Mouse (Mus musculus): ENCODE data around the gene Nt5c3. TPM values are rescaled to one million over a fixed set of nuclear protein-coding genes. Genes with fewer than 3 reads are reported as not detected.
"Not testable (repeated sequence)": the region's sequence is repeated elsewhere in the genome, so short reads cannot be mapped to it uniquely, and the experiment has no call there.

Nt5c3 gene
- total RNA-seq, 2 experiments from 2014 or later = 77.4 to 91.0 TPM

DNA sequence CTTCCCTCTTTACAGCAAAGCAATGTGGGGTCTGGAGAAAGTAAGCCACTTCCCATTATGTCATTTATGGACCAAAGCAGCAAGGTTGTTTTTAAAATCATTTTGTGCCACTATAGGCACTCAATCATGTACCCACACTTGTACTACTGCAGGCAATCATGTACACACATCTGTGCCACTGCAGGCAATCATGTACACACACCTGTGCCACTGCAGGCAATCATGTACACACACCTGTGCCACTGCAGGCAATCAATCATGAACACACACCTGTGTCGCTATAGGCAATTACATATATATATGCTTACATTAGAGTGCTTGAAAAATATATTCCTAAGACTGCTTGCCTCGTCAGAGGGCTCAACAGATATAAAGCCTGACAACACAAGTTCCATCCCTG, 18.8 kb downstream of the Nt5c3 start:
- DNase-seq = no peak

DNA sequence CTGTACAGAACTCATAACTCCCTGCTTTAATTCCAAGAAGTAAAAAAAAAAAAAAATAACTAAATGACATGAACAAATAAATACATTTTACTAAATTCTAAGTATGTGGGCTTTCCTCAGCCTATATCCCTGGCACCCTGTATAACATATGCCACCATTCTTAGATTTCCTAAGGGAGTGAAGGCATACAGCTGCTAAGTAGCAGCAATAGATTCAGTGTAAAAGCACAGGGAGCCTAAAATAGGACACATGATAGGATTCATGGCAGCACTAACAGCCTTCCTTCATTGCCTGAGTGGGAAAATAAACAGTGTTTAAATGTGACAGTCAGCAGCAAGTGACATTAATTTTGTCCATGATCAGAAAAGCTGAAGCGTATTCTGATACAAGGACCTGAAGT, 19.4 kb downstream of the Nt5c3 start:
- DNase-seq = no peak

DNA sequence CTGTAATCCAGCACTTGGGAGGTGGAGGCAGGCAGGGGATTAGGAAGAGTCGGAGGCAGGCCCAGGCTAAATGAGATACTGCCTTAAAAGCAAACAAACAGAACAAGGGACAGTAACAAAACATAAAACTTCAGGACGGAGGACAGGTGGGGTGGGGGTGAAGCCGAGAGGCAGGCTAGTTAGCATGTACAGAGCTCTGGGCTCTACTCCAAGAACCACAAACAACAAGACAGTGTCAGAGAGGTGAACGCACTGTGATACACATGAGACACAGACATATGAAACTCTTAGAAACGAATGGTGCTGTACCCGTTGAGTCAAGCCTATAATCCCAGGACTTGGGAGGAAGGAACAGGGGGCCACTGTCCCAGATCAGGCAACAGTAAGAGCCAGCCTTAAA, 19.9 kb downstream of the Nt5c3 start:
- DNase-seq = no peak

DNA sequence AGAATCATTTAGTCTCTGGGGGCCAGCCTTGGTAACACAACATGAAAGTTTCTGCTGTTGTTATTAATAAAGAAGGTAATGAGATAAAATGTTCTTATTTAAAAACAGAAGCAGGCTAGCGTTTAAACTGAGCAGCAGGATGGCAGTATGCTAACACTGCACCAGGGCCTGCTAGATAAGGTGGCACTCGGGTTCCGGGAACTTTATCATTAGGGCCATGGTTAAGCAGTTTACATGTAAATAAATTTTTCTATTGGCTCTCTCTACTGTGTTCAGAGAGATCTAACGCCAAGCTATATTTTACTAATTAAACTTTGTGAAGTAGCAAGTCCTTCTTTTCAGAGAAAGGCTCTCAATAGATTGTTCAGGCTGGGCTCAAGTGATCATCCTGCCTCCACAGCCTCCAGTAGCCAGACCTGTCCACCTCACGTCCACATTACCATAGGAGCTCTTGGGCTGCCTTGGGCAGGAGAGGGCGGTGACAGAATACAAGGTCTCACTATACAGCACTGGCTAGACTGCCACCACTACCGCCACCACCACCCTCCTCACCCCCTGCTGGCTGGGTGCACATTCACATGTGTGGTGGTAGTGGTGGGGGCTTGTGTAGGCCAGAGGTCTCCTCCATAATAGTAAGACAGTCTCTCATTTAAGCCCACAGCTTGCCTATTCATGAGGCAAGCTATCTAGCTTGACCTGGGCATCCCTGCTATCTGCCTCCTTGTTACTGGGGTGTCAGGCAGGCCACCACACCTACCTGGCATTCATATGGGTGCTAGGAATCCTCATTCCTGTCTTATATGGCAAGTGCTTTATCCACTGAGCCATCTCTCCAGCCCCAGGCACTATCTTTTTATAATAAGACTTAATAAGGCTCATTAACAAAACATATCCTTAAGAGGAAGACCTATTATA, 20.9 kb downstream of the Nt5c3 start:
- DNase-seq = no peak

DNA sequence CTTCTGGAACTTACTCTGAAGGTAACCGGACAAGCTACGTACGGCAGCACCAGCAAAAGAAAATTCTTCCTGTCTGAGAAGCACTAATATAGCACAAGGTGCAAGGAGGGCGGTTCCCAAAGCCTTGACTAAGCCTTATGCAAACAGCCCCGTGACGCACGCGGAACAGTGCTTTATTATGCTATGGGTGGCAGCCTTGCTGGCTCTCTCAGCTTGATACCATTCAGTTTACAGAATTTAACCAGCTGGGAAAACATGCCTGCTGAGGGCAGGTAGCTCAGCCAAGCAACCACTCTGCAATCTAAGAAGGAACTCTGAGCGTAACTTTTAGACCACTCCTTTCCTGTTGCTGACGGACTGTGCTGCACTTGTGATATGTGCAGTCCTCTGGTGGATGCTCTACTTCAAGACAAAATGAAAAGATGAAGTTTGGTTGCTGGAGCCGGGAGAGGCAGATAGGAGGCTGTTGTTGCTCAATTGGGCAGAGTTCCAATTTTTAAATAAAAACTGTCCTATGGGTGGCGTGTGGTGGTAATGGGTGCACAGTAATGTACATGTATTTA, 21.8 kb downstream of the Nt5c3 start:
- peak; percentile 85 for DNase-seq

DNA sequence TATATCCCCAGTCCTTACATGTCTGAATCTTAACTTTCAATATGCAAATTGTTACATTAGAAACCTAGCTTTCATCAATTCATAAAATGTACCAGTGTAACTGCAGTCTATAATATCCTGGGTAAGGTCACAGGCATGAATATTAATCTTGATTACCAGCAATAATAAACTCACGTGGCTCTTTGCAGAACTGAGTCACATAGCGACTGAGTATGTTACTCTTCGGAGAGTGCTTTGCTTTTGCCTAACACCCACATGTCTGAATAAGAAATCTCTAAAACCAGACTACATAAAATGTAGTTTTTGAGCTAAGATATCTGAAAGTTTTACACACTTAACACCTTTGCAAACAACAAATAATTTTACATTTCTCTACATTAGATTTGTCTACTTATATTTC, 22.4 kb downstream of the Nt5c3 start:
- no peak for DNase-seq

DNA sequence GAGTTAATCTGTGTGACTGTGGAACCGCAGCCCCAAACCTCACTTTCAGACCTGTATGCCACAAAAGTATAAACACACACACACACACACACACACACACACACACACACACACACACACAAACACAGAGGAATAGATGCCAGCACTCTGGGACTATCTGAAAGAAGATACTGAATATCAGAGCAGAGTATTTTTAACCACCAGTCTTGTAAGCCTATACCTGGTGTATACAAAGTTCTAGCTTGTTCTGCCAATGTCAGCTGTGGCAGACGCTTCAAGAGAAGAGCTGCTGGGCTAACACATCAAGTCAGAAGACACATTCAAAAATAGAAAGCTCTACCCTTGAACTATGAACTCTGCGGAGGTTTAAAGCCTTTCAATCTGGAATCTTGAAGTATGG, 24.1 kb downstream of the Nt5c3 start:
- DNase-seq = peak; percentile 58 to 63

DNA sequence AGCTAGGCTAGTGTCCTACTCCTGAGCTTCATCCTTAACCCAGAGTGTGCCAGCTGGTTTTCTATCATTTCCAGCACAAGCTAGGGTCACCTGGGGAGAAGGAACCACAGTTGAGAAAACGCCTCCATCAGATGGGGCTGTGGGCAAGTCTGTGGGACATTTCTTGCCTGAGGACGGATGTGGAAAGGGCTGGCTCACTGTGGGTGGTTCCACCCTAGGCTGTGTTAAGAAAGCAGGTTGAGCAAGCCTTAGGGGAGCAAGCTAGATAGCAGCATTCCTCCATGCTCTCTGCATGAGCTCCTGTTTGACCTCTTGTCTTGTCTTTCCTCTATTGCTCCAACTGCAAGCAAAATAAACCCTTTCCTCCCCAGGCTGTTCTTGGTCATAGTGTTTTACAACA, 33.0 kb downstream of the Nt5c3 start:
- no peak for DNase-seq

DNA sequence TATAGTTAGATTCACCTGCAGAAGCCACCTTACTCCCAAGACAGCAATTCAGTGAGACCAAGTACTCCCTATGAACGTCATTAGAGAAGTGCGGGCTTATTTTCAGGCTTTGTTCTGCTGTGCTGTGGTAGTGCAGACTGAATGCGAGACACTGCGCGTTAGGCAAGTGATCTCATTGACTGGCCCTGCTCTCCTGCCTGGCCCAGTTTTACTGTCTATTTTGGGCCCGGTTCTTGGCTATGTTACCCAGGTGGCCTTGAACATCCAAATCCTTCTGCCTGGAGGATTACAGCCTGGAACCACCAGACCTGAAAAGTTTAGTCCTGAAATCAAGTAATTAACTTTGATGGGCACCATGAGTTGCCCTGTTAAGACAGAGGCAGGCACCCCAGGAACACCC, 35.2 kb downstream of the Nt5c3 start:
- DNase-seq = peak; percentile 49 to 55

DNA sequence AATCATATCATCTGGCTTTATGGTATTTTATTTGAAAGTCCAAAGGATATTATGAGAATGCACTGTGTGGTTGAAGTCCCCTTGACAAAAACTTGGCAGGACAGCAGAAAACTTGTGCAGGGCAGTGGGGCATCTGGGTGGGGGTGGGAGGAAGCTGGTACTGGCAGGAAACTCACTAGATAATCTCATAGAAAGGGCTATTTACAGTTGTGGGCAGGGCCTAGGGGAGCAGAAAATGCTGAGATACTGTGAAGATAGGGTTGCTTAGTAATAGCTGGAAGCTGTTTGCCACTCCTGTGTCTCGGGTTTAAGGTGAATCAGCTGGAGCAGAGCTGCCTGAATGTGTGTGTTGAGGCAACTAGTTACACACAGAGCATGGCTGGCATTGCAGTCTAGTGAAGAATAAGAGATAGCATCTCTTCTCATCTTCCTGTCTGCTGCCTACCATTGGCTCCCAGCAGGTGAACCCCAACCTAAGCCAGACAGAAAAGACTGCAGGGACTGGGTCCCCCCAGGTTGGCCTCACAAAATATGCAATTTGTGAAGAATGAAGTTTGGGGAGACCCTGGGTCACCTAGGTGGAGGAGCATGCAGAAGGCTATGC, 44.3 kb downstream of the Nt5c3 start:
- no peak for DNase-seq

DNA sequence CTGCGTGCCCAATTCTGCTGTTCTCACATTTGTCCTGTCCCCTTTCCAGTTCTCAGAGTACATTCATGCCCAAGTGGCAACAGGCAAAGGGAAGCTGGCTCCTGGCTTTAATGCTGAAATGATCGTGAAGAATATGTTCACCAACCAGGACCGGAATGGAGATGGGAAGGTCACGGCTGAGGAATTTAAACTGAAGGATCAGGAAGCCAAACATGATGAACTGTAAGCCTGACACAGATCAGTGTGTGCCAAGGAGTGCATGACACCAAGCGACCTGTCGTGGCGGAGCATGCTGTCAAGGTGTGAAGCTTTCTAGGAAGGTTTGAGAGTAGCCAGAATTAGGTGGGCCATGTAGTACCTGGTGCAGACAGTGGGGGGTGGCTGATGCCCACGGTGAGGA, 45.7 kb downstream of the Nt5c3 start:
- DNase-seq = no peak

DNA sequence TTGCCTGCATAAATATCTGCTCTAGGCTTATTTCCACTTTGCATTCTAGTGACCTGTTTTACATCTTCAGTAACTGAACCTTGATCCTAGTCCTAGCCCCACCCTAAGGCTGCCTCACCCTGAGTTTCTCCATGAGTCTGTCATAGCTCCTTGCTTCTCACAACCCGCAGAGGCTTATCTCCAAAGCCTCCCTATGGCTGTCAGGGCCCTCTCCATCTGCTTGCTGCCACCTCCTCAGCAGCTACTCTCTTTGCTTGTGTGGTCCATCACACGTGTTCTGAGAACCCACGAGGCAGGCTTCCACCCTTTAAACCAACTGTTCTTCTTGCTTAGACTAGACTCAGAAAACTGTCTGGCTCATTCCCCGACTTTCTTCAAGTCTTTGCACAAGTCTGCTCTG, 46.9 kb downstream of the Nt5c3 start:
- no peak for DNase-seq

DNA sequence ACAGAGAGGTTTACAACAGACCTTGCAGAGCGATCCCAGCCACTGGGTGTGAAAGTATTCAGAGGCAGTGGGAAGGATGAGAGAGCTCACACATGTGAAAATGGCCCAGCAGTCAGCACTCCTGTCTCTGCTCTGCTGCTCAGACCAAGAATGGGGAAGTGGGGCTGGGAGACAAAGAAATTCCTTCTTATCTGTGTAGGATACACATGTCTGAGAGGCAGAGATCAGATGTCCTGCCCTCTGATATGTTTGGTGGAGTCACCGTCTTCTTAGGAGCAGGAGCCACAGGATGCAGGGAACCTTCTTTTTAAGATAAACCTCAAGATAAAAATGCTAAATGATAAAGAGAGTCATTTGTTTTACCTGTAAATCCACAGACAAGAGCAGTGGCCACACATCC, 53.7 kb downstream of the Nt5c3 start:
- no peak for DNase-seq

DNA sequence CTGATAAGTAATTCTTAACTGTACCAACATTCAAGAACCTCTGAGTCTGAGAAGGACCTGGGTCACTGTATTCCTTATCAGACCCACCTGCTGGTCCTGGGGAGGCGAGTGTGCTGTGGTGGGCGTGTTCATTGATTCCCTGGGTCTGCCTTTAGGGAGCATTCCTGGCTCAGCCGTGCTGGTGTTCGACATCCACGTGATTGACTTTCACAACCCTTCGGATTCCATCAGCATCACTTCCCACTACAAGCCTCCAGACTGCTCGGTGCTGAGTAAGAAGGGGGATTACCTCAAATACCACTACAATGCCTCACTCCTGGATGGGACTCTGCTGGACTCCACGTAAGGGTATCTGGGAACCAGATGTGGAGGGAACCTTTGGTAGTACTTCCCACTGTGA, 55.2 kb downstream of the Nt5c3 start:
- no peak for DNase-seq

DNA sequence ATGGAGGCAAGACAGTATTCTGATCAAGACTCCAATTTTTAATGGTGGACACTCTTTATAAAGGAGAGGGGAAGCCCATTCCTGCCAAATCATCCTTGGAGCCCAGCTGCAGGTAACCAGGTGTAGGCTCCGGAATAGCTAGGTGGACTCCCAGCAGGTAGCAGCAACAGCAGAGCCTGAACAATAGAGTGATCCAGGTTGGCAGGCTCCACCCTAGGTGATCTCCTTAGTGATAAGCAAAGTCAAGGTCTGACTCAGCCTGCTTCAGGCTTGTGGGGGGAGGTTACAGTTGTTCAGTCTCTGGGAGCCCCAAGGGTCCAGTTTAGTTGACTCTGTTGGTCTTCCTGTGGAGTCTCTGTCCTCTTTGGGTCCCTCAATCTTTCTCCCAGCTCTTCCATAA, 56.8 kb downstream of the Nt5c3 start:
- DNase-seq = not testable (repeated sequence)

DNA sequence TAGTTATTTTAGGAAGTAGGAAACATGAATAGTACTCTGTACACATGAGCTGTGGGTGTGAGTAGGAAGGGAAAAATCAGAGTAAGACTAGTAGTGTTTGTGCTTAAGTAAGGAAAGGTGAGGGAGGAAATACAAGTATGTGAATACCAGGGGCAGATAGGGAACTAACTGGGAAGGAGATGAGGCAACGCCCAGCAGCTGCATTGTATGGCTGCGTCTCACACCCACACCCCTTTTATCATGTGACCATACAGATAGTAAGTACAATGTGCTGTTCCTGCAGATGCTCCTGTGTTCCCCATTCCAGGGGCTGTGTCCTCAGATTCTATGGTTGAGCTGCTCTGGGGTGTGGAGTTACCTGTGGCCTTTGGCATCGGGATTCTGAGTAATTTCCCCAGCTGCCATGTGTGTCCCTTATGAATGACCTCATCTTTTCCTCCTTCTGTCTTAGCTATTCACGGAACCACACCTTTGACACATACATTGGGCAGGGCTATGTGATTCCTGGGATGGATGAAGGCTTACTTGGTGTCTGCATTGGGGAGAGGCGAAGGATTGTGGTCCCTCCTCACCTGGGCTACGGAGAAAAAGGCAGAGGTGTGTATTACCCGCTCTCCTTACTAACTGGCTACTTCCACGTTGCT, 63.4 kb downstream of the Nt5c3 start:
- DNase-seq = peak; percentile 11 to 29

DNA sequence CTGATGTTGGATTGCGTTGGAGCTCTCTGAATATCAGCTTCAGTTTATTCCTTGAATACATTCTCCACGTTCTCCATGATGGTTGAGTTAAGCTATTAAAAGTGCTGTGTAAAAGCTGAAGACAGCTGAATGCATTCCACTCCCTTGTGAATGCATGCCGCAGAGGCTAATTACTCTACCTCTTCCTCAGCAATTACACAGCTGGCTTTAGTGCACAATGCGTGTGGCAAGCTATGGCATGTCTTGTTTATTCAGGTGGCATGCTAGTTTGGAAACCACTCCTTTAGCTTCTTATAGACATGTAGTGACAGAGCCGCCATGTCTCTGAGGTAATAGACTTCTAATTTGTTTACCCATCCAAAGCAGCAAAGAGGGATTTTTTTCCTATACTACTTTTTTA, 67.0 kb downstream of the Nt5c3 start:
- no peak for DNase-seq

DNA sequence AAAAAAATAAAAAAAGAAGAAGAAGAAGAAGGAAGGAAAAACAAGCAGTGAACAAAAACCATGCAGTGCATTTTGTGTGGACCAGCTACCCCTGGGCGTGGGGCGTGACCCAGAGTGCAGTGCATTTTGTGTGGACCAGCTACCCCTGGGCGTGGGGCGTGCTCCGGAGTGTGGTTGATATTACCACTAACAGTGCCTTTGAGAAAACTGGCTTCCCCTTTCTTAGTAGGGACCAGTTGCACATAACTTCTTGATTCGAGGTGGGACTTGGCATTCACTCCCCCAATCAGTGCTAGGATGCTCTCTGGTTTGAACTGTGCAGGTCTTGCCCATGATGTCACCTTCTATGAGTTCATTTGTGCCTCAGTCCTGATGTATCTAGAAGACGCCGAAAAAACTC, 68.9 kb downstream of the Nt5c3 start:
- no peak for DNase-seq

DNA sequence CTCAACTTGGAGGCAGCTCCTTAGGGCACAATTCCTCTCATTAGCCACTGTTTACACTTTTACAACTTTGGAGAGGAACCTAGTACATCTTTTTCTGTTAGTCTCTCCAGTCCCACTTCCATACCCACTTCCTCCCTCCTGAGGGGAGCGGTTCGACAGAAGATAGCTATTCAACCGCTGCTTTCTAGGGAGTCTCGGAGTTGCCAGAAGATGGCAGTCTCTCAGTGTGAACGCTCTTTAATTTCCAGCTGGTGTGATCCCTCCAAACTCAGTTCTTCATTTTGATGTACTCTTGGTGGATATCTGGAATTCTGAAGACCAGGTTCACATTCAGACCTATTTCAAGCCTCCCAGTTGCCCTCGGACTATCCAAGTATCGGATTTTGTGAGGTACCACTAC, 73.4 kb downstream of the Nt5c3 start:
- DNase-seq = peak; percentile 13 to 23

DNA sequence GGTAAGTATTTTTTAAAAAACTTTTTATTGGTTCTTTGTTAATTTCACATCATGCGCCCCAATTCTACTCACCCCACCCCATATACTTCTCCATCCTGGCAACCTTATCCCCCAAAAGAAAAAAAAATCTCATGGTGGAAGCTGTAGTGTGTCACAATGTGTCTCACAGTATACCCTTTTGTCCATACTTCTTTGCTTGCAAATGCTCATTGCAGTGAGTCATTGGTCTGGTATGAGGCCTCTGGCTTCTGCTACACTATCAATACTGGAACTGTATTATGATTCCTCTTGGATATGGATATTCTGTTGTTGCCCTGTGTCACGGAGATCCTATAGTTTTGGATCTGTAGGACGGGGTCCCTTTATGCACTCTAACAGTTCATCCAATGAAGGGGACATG, 74.8 kb downstream of the Nt5c3 start:
- DNase-seq = no peak

DNA sequence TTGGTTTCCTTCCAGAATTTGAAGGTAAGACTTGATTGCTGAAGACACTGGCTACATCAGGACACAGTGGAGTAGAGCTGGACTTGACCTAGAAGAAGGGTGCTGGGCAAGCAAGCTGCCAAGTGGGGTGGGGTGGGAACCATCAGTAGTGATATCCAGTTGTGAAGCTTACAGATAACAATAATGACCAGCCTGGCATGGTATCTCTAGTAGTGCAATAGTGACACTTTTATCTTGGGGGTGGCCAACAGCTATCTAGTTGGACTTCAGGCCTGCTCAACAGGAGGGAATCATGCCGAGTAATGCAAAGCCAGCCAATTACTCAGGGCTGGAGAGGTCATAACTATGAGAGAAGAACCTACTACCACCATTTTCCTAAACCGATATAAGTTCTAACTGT, 79.4 kb downstream of the Nt5c3 start:
- no peak for DNase-seq

DNA sequence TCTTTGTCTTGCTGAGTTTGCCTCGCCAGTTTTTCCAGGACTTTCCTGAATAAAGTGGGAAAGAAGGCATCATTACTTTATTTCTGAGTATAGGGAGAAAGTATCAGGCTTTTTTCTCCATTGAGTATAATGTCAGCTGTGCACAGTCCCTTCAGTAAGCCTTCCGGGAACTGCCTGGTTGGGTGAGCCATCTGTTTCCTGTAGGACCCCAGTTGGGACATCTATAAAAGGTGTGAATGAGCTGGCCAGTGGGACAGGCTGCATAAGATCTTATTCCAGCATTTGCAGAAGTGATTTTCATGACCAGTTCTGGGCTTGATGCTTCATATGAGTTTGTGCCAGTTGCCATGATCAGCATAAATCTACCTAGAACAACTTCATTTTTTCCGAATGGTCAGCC, 80.5 kb downstream of the Nt5c3 start:
- no peak for DNase-seq

DNA sequence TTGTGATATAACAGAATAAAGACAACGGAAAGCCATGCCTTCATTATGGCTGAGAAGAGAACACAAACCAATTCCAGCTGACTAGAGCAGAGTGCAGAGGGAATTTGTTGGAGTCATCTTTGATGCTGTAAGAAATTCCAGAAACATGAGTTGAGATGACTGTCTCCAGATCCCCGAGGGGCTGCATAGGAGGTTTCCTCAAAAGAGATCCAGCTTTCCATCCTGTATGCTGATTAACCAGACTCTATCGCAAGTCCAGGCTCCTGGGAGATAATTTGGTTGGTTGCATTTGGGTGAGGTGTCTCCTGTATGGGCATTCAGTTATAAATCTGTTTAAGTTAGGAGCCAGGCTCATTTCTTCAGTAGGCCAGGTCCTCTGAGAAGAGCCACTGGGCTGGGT, 86.1 kb downstream of the Nt5c3 start:
- DNase-seq = no peak
